Mouse (Mus musculus) thymus, postnatal 36 days (tissue): ENCODE measurements around the gene Abhd18.
"Not testable (repeated sequence)": the region's sequence is repeated elsewhere in the genome, so short reads cannot be mapped to it uniquely, and the experiment has no call there.

Source experiments
- DNase-seq, 2 experiments: peaks; one replicate each; pipeline ENCODE4 v3.0.0; 2022; ENCODE audit warnings: mixed read lengths in 2 of 2

Gene Abhd18

DNA sequence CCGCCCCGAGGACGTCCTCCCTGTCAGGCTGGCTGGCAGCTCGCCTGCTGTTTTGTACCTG lies at the start of gene Abhd18:
Abhd18 (plus strand) TSS at position 14 of the 61 bp plus-strand sequence.
- DNase-seq = not testable (repeated sequence)

GRCm38 (mm10) chr3:40798054-40798453 lies 48.7 kb upstream of the Abhd18 start:
- DNase-seq = no peak

- peak; percentile 57 for DNase-seq
Measured at GRCm38 (mm10) chr3:40798500-40798899, 48.3 kb upstream of the Abhd18 start.

DNA sequence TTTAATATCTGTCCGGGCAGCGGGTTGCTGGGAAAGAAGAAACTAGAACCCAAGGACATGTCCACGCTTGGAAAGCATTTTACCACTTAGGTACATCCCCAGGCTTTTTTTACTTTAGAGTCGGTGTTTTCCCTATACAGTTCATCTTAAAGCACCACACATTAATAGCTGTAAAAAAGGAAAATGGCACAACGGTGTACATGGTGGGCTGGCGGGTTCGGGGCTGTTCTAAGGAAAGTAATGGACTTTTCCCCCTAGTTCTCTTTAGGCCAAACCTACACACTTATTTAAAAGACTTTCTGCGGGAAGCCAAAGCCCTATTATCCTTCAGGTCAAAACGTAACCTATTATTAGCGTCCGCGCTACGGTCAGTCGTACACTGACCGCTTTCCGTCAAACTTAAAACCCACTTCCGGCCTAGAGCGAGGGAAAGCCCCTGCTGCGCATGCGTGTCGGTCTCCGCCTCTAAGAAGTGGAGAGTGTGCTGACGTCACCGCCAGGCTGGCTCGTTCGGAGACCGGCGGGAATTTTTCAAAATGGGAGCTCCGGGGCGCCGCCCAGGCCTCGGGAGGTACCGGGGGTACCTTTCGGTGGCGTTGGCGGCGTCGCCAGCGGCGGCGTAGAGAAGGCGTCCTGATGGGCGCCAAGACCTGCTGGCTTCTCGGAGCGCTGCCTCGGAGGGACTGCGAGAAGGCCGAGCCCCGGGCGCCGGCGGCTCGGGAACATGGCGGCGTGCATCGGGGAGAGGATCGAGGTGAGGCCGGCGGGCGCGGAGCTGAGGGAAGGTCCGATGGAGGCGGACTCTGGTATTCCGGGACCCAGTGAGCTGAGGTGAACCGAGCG lies 47.0 kb upstream of the Abhd18 start, which contains the start of gene Plk4:
Plk4 (plus strand) TSS at position 490 of the 843 bp plus-strand sequence.
- DNase-seq = peak; percentile 92 to 94

DNA sequence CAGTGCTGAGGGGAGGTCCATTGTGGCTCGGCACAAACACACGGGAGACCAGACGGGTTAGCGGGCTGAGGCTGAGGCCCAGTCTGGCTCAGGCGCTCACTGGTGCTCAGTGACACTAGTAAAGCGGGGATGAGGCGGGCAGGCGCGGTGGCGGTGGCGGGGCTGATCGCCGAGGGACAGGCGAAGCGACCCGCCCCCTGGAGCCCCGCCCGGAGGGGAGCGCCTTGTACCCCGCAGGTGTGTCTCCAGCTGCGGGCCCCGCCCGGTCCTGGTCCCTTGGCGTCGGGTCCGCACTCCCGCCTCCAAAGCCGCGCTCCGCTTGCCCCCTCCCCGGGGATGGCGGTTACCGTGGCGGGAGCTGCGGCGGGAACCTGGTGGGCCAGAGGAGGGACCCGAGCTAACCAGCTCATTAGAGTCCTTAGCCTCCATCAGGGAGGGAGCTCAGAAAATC lies 46.4 kb upstream of the Abhd18 start:
- DNase-seq = peak; percentile 52 to 73

- no peak for DNase-seq
Measured at GRCm38 (mm10) chr3:40806871-40807270, 39.9 kb upstream of the Abhd18 start.

DNA sequence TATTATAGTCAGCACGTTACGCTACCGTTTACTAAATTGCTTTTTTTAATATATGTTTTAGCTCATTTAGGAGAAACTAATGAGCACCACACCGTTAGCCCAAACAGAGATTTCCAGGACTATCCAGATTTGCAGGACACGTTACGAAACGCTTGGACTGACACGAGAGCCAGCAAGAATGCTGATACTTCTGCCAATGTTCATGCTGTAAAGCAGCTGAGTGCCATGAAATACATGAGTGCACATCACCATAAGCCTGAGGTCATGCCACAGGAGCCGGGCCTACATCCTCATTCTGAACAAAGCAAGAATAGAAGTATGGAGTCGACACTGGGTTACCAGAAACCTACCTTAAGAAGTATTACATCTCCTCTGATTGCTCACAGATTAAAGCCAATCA lies 38.1 kb upstream of the Abhd18 start:
- DNase-seq = no peak

DNA sequence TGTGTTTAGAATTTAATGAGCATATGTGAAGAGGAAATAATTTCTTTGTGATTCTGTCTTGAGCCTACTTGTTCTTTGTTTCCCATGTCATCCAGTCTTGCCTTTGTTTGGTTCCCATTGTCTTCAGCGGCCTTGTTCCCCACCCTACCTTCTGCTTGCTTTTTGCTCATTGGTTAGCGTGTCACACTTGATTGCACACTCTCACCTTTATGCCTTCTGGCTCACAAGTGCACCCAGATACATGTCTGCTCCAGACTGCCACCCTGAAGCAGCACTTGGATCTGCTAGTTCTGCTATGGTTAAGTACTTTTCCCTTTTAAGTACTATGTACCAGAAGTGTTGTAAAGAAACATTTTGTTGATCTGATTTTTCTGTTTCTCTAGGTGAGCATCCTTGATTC lies 36.9 kb upstream of the Abhd18 start:
- no peak for DNase-seq

GRCm38 (mm10) chr3:40813275-40813674 lies 33.5 kb upstream of the Abhd18 start:
- no peak for DNase-seq

GRCm38 (mm10) chr3:40845521-40845920 lies 1.2 kb upstream of the Abhd18 start:
- not testable (repeated sequence) for DNase-seq

GRCm38 (mm10) chr3:40846473-40846956 lies 255 bp upstream of the Abhd18 start, which contains the start of gene Mfsd8:
Gene Mfsd8, minus strand, starts transcription at chr3:40846886.
- DNase-seq = peak; percentile 94 to 98

GRCm38 (mm10) chr3:40847018-40847417 lies 248 bp downstream of the Abhd18 start:
- DNase-seq = peak; percentile 49 to 72

- not testable (repeated sequence) for DNase-seq
Measured at GRCm38 (mm10) chr3:40847936-40848335, 1.2 kb downstream of the Abhd18 start.

DNA sequence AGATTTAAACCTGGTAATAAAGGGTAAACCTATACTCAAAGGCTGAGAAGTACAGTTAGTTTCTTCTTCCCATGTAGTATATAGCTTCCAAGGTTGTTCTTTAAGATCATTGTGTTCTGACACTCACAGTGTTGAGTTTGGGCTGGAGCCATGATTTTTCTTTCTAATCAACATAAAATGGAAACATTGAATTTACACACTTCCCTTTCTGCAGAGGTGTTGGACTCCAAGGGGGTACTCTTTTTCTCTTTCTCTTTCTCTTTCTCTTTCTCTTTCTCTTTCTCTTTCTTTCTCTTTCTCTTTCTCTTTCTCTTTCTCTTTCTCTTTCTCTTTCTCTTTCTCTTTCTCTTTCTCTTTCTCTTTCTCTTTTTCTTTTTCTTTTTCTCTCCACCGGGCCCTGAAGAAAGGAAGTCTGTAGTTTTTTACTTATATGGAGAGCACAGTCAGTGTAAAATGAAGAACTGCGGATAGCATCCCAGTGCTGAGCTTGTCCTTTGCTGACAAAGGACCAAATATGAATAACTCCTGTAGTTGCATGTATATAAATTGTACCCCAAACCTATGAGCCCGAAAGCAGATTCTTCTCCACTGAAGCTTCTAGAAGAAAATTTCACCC lies 6.5 kb downstream of the Abhd18 start:
- DNase-seq = not testable (repeated sequence)

- DNase-seq = peak; percentile 97 to 99
Measured at GRCm38 (mm10) chr3:40893816-40894258, 47.1 kb downstream of the Abhd18 start.

- DNase-seq = peak; percentile 28 to 59
Measured at GRCm38 (mm10) chr3:40894336-40894735, 47.6 kb downstream of the Abhd18 start.

GRCm38 (mm10) chr3:40902443-40902842 lies 55.7 kb downstream of the Abhd18 start, which contains the start of gene 1700034I23Rik:
Gene 1700034I23Rik, minus strand, starts transcription at chr3:40902543.
- DNase-seq = not testable (repeated sequence)

DNA sequence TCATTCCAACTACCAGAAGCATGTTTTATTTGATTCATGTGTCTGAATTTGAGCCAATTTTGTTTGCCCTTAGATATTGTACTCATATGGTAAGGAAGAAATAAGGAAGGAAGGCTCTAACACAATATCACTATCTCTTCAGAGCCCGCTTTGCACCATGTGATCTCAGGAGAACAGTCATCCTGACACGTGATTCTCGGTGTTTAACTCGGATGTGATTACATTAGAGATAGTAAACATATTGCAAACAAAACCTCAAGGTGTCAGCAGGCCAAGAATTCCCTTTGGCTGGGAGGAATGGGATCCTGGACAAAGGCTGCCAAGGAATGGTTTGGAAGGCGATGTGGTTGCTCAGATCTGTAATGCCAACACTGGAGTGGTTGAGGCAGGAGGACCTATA lies 91.4 kb downstream of the Abhd18 start:
- DNase-seq = no peak

- no peak for DNase-seq
Measured at GRCm38 (mm10) chr3:40938592-40938991, 91.8 kb downstream of the Abhd18 start.

- DNase-seq = no peak
Measured at GRCm38 (mm10) chr3:40939019-40939418, 92.2 kb downstream of the Abhd18 start.

DNA sequence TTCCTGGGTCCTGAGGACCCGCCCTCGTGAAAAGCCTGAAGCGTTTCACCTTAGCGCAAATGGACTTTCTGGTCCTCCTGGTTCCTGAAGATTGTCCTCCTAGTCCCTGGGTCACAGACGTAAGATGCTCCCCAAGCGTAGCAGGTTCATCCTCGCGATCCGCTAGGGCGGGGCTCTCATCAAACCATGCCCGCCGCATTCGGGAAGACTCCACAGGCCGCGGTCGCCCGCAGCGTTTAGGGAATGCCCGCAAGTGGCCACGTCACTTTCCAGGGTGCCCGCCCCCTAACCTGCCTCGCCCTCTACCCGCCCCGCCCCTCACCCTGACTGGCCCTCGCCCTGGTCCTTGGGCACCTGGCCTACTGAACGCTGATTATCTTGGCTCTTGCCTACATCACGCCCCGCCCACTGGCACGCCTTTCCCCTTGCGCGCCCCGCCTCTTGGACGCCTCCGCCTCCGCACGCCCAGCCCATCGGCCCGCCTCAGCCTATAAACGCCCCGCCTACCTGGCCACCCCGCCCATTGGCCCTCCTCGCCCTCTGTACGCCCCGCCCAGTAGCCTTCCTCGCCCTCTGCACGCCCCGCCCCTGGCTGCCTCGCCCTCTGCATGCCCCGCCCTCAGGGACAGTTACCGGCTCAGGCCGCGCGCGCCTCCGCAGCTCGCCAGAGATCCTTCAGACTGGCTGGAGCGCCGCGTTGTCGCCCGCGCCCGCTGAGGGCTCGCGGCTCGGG lies 102.6 kb downstream of the Abhd18 start, which contains the start of gene Larp1b:
Larp1b (plus strand) TSS at position 659 of the 733 bp plus-strand sequence.
- peak; percentile 100 for DNase-seq

DNA sequence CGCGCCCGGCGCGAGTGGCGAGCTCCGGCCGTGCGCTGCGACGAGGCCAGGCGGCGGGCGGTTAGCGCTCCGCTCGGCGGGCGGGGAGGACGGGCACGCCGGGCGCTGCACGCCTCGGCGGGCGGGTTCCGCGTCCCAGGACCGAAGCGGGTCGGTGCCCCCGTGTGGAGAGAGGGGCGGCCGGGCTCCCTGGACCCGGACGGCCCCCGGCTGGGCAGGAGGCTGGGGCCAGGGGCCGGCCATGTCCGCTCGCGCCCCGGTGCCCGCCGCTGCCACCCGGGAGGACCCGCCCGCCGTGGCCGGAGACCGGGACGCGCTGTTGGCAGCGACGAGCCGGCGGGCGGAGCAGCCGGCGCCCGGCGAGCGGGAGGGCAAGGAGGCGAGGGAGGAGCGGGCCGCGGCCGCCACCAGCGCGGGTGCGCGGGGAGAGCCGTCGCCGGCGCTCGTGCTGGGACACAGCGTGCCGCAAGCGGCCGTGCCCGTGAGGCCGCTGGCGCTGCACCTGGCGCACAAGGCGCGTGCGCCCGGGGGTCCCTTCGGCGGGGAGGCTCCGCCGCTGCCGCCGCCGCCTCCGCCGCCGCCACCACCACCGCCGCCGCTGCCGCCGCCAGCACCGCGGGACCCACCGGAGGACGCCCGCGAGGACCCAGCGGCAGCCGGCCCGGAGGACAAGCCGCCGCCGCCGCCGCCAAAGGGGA lies 103.3 kb downstream of the Abhd18 start:
- peak; percentile 56 to 66 for DNase-seq
